Mouse (Mus musculus): Measurements from ENCODE around the gene Haus8. TPM values are rescaled to one million over a fixed set of nuclear protein-coding genes. Genes with fewer than 3 reads are reported as not detected.
A peak's percentile ranks its signal among the peaks of the same experiment; 100 is the strongest.
"Not testable (repeated sequence)": the region's sequence is repeated elsewhere in the genome, so short reads cannot be mapped to it uniquely, and the experiment has no call there.

The Haus8 gene
- polyA plus RNA-seq, 1 experiment from 2014 or later = 52.6 TPM

DNA sequence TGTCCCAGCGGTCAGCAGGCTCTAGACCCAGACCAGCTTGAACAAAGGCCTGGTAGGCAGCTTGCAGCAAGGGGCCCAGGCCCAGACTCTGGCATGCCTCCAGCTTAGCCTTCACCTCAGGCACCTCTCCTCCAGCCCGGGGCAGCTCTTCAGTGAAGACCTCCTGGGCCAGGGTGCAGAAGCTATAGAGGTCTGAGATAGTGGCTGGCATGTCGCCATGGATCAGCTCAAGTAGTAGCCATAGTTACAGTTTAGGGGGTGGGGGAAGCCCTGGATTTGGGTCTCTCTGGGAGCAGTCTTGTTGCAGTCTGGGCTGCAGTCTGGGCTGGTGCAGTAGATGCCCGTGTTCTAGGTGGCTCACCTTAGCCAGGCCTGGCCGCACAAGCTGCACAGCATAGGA lies 58.5 kb downstream of the Haus8 start:
- not testable (repeated sequence) for H3K27ac ChIP-seq; H3K9ac ChIP-seq; H3K27me3 ChIP-seq; ATAC-seq (ENCODE audit: low FRiP score); H3K4me3 ChIP-seq; H3K4me1 ChIP-seq; H3K9me3 ChIP-seq (replicated peaks); H3K36me3 ChIP-seq; H3K4me2 ChIP-seq (replicated peaks)
- 83% methylated on average over 5 of the region's 5 CpGs for WGBS

DNA sequence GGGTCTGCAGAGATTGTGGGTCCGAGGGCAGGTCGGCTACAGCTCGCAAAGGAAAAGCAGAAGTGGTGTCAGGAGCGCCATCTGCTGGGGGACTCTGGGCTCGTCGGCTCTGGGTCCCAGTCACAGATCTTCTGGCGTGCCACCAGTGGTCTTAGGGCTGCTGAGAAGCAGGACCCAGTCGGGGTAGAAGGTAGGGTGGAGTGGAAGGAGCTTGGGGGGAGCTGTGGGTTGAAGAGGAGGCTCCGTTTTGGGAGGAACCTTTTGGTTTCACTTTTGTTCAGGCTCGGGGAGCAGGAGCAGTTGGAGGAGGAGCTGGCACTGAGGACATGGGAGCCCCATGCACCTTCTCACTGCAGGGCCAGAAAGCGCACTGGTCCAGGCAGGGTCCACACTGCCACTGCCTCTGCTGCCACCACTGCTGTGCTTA lies 67.2 kb downstream of the Haus8 start:
- not testable (repeated sequence) for H3K9ac ChIP-seq; H3K9me3 ChIP-seq (replicated peaks); H3K36me3 ChIP-seq; H3K27me3 ChIP-seq; H3K4me3 ChIP-seq; H3K4me1 ChIP-seq; H3K27ac ChIP-seq
- WGBS = 4% methylated on average over 6 of the region's 11 CpGs
- ATAC-seq (ENCODE audit: low FRiP score) = peak; percentile 66
- H3K4me2 ChIP-seq (replicated peaks) = peak overlapping the region; percentile 35

Other genes starting within 250 kb of the Haus8 start
- gene Myo9b, start 220 bp downstream of the Haus8 start, polyA plus RNA-seq (2016; fragmentation: Nextera tagmentation; extraction: Ambion mirVana) = 28.4 and 30.4 TPM in 2 replicates
- 80.8 and 82.4 TPM in 2 replicates for gene Use1, start 93.9 kb upstream of the Haus8 start, polyA plus RNA-seq (2016; fragmentation: Nextera tagmentation; extraction: Ambion mirVana)
- 5.8 and 6.7 TPM in 2 replicates for gene Ocel1, start 98.4 kb upstream of the Haus8 start, polyA plus RNA-seq (2016; fragmentation: Nextera tagmentation; extraction: Ambion mirVana)
- 61.2 and 65.2 TPM in 2 replicates for gene Nr2f6, start 109.0 kb upstream of the Haus8 start, polyA plus RNA-seq (2016; fragmentation: Nextera tagmentation; extraction: Ambion mirVana)
- gene Ushbp1, start 122.9 kb upstream of the Haus8 start, polyA plus RNA-seq (2016; fragmentation: Nextera tagmentation; extraction: Ambion mirVana) = 5.7 and 6.8 TPM in 2 replicates
- gene Babam1, start 123.9 kb upstream of the Haus8 start, polyA plus RNA-seq (2016; fragmentation: Nextera tagmentation; extraction: Ambion mirVana) = 91.1 and 104 TPM in 2 replicates
- 22.0 and 26.4 TPM in 2 replicates for gene Ankle1, start 133.1 kb upstream of the Haus8 start, polyA plus RNA-seq (2016; fragmentation: Nextera tagmentation; extraction: Ambion mirVana)
- gene Abhd8, start 190.7 kb upstream of the Haus8 start, polyA plus RNA-seq (2016; fragmentation: Nextera tagmentation; extraction: Ambion mirVana) = 107 and 108 TPM in 2 replicates
- gene Mrpl34, start 192.0 kb upstream of the Haus8 start, polyA plus RNA-seq (2016; fragmentation: Nextera tagmentation; extraction: Ambion mirVana) = 194 and 214 TPM in 2 replicates
- gene Dda1, start 196.3 kb upstream of the Haus8 start, polyA plus RNA-seq (2016; fragmentation: Nextera tagmentation; extraction: Ambion mirVana) = 155 and 161 TPM in 2 replicates
- gene Ano8, start 213.0 kb upstream of the Haus8 start, polyA plus RNA-seq (2016; fragmentation: Nextera tagmentation; extraction: Ambion mirVana) = 18.0 and 19.6 TPM in 2 replicates
- gene Gtpbp3, start 215.2 kb upstream of the Haus8 start, polyA plus RNA-seq (2016; fragmentation: Nextera tagmentation; extraction: Ambion mirVana) = 15.3 and 16.5 TPM in 2 replicates
- 39.7 and 42.4 TPM in 2 replicates for gene Plvap, start 238.8 kb upstream of the Haus8 start, polyA plus RNA-seq (2016; fragmentation: Nextera tagmentation; extraction: Ambion mirVana)

Measured in hindbrain, embryonic 12.5 days (tissue).